Mouse (Mus musculus) bone marrow, adult 2 months (tissue): ENCODE results near the gene Pgp.

Source experiments
- CTCF ChIP-seq: fragments of 200-500 bp; IDR thresholded peaks from 2 replicates; pipeline ENCODE4 v1.5.1; 2011; ENCODE audit warnings: low read length, control low read depth; ENCODE audit not compliant: control insufficient read depth, insufficient read depth
- POLR2A ChIP-seq: fragments of 200-500 bp; IDR thresholded peaks from 2 replicates; pipeline ENCODE4 v1.6.1; 2011; ENCODE audit warnings: low read depth, mild to moderate bottlenecking, control low read depth, low read length, borderline replicate concordance; ENCODE audit not compliant: control insufficient read depth

DNA sequence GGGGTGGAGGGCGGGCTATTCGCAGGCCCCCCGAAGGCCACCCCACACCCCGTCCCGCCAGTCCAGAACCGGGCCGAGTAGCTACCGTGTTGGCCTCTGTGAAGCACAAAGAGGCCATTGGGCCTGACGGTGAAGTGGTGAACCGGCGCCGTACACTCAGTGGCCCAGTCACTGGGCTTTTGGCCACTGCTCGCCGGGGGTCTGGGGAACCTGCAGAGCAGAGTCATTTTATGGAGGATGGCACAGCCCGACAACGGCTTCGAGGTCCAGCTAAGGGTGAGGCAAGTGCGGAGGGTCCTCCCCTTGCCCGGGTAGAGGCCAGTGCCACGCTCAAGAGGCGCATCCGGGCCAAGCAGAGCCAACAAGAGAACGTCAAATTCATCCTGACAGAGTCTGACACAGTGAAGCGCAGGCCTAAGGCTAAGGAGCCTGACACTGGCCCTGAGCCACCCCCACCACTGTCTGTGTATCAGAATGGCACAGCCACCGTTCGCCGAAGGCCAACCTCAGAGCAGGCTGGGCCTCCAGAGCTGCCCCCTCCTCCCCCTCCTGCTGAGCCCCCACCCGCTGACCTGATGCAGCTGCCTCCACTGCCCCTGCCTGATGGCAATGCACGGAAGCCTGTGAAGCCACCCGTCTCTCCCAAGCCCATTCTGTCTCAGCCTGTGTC lies 35.2 kb downstream of the Pgp start:
- TF ChIP-seq POLR2A (no peak), CTCF (no peak)
